Mouse (Mus musculus): ENCODE data around the gene Fgfr2. TPM values are rescaled to one million over a fixed set of nuclear protein-coding genes. Genes with fewer than 3 reads are reported as not detected.

Fgfr2 gene
- polyA plus RNA-seq, 2 experiments from 2014 or later = not detected

DNA sequence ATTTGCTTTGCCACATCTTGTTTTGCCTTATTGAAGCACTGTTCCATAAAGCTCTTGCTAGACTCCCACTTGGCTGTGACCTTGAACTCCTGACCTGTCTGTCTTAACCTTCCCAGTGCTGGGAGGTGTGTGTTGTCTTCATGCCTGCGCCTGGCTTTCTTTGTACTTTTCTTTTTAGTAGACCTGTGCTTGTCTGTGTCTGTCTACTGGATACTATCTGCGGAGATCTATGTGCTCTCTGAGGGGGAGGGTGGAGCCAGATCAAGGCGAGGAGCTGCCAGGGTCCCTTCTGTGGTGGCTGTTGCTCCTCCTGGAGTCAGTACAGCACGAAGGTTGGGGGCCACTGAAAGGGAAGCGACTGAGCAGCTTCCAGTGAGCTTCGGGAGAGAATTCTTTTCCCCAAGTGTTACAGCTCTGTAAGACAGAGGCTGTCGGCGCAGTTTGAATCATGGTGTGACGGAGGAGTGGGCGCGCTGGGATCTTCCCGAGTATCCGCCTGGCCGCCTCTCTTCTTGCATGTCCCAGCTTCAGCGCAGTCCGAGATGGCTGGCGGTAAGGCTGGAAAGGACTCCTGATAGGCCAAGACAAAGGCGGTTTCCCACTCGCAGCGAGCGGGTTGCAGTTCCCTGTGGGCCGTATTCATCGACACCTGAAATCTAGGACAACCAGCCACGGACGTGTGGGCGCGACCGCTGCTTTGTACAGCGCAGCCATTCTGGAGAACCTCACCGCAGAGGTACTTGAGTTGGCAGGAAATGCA lies 2356.6 kb downstream of the Fgfr2 start:
- no peak for ATAC-seq

DNA sequence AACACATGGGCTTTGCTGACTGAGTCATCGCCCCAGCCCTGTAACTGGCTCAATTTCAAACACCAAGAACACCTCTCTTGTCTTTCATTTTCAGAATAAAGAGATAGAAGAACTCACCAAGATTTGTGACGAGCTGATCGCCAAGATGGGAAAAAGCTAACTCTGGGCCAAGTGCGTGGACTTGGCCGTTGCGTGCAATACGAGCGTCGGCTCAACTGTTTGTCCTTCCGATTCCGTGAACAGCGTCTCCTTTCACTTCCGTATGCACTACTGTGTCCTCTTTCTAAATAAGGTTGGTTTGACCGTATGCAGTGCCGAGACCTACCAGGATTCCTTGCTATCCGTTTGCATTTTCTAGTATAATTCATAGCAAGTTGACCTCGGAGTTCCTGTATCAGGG lies 2359.0 kb downstream of the Fgfr2 start:
- no peak for ATAC-seq

DNA sequence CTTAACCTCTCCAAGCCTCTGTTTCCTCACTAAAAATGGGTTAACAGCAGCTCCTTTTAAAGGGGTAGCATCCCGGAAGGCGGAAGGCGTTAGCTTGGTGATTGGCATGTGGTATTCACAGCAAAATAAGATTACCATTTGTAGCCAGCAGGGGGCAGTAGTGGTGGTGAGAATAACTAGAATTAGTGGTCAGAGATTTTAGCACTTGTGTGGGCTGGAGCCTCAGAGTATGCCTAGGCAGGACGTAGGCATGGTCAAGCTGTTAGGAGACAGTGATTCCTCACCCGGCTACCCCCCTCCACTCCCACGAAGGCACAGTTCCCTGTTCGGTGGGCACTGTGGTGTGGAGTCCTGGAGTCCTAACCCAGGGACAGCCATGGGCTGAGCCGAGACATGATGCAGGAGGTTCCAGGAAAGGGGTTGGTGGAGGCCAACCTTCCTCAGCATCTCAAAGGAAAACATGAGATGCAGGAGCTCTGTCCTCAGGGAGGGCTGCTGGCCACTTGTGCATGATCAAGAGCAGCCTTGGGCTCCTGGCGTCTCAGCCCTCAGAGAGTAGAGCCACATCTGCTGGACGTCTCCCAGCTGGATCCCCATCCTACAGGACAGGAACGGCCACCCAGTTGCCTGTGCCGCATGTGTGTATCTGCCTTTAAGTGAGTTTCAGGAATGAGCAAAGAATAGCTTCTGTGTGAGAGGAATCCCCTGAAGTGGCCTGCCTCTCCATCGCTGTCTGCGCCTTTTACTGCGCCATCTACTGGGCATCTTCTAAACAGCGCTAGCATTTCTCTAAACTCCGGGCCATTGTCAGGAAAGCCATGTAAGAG lies 2360.9 kb downstream of the Fgfr2 start:
- peak; percentile 67 for ATAC-seq

DNA sequence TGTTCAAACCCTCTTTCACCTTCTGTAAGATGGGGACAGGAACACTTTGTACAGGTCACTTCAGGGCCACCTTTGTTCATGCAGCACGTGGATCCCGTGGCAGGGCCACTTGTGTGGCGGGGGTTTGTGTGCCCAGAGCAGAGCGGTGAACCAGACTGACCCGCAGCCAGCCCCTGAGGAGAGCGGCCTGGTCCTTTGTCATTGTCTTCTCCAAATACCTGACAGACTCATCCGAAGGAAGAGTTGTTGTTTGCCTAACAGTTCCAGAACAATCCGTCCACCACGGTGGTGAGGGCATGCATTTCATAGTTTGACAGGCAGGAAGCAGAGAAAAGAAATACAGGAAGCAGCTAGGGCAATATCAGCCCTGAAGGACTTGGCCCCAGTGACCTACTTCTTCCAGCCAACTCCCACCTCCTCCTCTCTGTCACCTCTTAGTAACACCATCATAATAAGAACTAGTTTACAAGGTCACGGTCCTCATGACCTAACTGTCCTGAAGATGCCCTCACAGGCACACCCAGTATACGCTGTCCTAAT lies 2365.8 kb downstream of the Fgfr2 start:
- ATAC-seq = no peak

DNA sequence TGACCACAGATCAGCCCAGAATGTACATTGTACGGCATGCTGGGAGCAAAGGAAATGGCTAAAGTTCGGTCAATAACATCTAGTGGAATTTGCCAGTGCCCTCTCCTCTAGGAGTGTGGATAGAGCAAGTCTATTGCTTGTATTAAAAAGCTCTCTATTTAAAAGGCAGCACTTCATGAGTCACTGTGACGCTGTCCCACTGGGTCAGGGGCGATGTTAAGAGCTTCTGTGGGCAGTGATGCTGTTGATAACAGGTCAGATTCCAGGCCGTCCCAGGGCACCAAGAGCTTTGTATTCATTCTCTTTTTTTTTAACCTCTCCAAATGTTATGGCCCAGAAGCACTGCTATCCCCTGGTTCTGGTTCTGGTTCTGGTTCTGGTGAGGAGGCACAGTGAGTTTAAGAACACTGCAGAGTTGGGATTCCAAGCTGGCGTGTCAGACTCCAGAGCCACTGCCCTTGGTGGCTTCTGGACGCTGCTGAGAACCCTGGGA lies 2366.8 kb downstream of the Fgfr2 start:
- ATAC-seq = no peak

DNA sequence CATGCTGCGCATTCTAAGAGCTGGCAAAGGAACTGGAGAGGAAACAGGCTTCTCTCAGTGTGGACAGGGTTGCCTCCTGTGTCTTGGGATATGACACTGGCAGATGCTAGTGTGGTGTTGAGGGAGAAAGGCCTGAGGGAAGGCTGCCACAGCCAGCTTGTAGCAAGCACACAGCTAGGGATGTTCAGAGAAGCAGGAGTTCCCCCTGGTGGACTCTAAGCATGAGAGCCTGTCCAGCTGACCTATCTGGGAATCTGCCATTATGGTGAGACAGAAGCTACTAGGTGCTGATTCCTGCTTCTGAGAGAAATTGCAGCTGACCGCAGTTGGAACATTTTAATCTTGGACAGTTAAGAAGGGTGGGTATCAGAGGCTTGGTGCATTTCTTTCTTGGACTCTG lies 2368.4 kb downstream of the Fgfr2 start:
- ATAC-seq = no peak

DNA sequence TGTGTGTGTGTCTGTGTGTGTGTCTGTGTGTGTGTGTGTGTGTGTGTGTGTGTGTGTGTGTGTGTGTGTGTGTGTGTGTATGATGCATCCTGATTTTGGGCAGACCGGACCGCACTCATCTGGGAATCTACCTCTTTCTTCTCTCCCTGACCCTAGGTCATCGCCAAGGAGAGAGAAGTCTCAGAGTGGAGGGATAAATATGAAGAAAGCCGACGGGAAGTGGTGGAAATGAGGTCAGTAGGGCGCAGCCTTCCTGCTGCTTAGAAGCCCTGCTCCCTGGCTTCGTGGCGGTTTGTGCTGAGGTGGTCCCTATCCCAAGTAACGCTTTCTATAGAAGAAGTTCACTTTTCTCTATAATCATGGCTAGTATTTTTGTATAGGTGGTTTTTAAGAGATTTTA lies 2371.5 kb downstream of the Fgfr2 start:
- ATAC-seq = no peak

DNA sequence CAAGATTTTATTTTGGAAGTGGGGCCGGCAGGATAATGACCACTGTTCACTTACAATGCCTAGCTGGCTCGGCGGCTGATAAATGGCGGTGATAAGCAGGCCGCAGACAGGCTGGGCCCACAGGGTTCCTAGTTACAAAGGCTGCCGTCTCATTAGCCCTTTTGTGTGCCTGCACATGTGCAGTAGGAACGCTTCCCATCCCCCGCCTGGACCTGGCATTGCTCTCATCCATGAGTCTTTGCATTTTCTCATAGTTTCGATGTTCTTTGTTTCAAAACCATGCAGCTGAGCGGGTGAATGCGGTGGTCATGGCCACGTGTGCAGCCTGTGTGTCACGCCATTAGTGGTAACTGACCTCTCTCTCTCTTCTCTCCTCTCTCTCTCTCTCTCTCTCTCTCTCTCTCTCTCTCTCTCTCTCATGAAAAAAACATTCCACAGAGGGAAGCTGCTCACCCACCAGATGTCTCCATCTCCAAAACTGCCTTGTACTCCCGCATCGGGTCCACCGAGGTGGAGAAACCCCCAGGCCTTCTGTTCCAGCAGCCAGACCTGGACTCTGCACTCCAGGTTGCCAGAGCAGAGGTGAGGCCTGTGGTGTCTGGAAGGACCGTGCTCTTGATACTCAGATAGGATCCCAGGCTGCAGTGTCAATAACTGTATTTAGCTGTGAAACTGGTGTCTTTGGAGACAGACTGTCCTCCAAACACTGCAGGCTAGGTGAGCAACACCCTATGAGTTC lies 2372.2 kb downstream of the Fgfr2 start:
- ATAC-seq = no peak

DNA sequence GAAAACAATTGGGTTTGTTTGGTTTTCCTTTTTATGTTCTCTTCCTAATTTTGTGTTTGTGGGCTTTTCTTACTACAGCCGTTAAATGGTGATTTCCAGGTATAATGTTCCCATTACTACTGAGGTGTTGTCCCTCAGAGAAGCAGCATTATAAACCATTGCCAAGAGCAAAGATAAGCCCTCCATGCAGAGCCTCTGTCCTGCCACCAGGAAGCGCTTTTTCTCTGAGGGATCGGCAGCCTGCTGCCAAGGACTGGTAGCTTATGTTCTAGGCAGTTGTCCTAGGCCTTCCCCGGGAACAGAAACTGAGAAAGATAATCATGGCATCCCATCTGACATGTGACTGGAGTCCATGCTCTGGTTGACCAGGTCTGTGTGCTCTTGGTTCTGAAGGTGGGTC lies 2374.0 kb downstream of the Fgfr2 start:
- no peak for ATAC-seq

DNA sequence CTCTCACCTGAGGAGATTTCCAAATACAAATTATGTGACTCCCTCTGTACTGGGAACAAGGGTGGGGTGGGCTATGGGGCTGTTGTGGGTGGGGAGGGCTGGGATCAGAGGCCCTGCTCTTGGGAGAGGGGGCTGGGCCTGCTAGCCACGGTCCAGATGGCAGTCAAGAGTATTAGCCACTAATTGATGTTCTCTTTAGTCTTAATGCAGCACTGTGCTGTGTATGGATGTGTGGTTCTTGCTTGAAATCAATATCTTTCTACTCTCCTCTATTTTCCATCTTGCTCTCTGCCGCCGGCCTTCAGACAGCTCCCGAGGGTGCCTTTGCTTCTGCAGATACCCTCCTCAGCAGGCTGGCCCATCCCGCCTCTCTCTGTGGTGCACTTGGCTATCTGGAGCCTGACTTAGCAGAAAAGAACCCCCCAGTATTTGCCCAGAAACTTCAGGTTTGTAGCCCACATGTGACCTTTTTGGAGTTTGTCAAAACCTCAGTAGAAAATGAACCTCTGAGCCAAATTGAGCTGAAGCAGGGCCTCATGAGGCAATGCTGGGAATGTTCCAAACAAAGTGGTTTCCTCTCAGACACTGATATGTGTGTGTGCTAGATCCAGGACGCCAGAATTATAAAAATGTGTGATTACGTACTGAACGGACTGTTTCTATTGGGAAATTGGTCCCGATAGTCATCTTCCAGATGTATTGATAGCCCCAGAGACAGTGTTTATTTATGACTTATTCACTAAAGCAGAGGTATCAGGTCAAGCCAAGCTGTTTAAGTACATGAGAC lies 2379.7 kb downstream of the Fgfr2 start:
- no peak for ATAC-seq

DNA sequence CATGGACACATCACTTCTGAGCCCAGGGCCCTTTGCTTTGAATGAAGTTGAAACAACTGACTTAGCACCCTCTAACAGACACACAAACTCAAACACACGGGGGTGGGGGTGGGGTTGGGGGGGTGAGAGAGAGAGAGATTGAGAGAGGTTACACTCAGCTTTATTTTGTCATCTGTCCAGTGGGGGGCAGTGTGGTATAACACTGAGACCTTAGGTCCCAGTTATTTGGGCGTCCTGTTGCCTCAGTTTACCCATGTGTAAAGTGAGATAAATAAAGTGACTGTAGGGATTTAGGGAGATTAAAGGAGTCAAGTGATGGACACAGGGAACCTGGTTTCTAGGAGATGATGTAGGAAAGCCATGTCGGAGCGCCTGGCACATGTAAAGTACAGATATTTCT lies 2382.1 kb downstream of the Fgfr2 start:
- no peak for ATAC-seq

DNA sequence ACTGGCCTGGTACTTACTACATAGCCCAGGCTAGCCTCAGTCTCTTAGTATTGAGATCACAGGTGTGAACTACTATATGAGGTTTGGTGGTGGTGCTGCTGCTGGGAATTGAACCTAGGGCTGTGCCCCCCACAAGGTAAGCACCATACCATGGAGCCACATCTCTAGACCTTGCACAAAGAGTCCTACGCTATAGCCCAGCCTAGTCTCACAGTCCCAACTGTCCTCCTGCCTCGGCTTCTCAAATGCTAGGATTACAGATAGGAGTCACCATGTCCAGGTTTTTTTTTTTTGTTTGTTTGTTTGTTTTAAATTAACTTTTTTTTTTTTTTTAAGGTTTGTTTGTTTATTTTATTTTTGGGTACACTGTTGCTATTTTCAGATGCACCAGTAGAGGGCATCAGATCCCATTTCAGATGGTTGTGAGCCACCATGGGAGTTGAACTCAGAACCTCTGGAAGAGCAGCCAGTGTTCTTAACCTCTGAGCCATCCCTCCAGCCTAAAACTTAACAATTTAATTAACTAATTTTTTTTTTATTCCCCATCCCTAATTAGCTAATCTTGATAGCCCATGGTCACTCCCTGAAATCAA lies 2388.9 kb downstream of the Fgfr2 start:
- ATAC-seq = no peak

DNA sequence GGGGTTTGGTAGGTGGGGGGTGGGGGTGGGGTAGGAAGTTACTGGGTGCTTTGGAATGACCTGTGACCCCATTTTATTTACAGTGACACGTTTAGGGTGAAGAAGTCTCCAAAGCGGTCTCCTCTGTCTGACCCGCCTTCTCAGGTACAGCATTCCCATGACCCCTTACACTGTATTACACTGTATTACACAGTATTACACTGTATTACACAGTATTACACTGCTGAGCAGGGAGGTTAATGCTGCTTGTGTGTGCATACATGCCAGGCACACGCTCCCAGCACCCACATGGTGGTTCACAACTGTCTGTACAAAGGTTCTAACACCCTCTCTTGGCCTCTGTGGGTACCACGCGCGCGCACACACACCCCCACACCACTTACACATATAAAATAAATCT lies 2389.7 kb downstream of the Fgfr2 start:
- ATAC-seq = no peak

DNA sequence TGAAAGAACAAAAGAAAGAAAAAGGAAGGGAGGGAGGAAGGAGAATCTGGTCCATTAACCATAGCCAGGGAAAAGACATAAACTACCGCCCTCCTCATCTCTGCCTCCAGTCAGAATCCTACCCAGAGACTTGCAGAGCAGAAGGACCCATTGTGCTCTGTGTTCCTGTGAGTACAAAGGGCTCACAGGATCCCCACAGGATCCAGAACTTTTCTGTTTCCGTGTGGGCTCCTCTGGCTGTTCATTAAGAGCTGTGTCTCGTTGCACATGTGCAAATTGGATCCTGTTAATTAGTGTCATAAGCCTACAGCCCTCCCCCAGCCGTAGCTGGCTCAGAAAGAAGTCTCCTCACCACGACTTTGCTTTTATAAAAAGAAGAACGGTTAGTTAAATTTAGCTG lies 2390.2 kb downstream of the Fgfr2 start:
- no peak for ATAC-seq

DNA sequence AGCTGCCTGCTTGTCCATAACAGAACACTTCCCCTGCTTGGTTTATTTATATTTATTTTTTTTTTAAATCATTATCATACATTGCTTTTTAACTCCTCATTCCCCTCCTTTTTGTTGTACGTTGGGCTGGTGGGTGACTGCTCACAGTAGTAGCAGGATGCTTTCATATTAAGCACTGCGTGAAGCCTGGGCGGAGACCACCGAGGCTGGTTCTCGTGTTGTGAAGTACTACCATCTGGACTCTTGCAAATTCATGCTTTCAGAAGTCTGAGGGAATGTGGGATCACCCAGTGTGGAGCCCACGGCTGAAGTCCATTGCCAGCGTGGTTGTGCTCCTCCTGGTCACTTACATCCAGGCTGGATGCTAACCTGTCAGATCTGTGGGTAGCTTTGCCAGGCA lies 2391.4 kb downstream of the Fgfr2 start:
- no peak for ATAC-seq

DNA sequence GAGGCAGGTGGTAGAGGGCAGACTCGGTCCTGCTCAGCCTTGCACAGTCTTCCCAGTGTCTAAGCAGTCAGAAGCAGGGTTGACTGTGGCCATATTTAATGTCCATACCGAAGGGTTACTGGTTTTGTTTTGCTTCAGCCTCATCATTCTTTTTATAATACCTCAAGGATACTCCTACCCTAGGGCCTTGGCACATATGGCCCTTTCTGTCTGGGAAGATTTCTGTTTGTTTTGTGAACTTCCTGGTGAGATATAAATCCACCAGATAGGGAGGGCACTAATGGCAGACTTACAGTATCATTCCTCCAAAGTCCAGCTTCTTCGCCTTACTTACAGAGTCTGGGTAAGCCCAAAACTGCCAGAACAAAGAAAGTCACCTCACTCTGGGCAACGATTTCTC lies 2395.6 kb downstream of the Fgfr2 start:
- ATAC-seq = no peak

DNA sequence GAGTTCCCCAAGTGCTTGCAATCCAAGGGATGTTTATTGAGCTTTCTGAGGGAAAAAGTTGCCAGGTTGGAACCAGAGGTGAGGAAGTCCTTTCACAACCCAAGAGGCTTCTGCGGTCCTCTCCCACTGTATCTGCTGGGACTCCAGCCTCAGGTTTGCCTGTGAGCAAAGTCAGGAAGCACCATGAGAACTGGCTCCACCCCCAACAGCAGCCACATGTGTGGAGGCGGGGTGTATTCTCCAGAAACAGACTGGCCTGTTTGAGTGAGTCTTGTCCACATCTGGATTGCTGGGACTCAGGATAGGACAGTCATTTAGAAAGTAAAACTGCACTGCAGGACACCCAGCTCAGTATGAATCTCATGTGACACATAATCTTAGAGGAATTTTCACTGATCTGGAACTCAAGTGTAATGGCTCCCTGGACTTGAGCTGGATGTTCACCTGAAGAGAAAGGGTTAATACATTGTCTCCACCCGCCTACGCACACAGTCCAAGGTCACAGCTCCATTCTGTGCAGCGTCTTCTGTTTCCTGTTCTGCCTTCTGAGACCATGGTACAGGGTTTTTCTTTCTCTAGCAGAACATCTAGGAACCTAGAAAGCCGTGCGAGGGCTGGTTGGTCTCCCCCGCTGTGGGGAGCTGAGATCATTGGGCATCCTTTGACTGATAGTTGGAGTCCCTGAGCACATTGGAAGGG lies 2396.3 kb downstream of the Fgfr2 start:
- ATAC-seq = peak; percentile 73

DNA sequence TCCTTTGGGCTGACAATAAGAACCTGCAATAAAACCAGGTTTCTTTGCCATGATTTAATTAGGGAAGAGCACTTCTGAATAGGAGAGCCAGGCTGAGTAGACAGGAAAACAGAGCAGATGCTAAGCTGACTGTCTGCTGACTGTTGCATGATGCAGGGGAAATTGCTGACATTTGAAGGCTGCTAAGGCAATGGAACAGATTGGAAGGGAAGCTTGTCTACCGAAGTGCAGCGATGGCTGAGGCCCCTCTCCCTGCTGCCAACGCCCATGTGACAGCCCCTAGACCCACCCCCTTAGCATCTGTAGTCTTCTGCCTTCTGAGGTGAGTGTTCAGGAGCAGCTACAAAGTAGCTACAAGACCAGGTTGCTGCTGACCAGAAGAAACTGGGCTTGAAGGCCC lies 2397.0 kb downstream of the Fgfr2 start:
- no peak for ATAC-seq

DNA sequence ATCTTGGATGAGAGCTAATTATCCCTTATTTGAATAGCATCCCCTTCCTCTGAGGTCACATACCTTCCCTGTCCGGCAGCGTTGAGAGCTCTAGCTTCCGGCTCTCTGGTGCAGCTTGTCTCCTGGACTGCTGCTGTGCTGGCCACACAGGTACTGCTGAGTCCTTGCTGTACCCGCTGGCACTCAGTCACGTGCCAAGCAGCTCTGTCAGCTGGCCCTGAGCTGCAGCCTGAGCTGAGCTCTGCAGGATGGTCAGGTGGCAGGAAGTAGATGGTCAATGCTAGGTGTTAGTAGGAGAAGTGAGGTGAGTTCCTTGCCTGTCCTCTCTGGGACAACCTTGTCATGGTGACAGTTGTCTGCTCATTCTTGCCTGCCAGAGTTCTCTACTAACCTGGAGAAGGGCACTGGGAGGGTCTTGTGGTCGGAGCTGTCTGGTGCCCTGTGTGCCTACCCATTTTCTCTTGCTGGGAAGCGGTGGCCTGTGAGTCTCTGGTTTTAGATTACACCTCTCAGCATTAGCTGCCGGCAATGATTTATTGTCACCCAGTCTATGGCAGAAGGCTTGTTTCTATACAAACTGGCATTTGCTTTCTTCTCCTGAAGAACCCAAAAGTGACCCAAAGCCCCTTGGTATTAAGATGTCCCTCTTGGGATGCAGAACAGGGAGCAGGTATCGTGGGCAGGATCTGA lies 2402.4 kb downstream of the Fgfr2 start:
- no peak for ATAC-seq

DNA sequence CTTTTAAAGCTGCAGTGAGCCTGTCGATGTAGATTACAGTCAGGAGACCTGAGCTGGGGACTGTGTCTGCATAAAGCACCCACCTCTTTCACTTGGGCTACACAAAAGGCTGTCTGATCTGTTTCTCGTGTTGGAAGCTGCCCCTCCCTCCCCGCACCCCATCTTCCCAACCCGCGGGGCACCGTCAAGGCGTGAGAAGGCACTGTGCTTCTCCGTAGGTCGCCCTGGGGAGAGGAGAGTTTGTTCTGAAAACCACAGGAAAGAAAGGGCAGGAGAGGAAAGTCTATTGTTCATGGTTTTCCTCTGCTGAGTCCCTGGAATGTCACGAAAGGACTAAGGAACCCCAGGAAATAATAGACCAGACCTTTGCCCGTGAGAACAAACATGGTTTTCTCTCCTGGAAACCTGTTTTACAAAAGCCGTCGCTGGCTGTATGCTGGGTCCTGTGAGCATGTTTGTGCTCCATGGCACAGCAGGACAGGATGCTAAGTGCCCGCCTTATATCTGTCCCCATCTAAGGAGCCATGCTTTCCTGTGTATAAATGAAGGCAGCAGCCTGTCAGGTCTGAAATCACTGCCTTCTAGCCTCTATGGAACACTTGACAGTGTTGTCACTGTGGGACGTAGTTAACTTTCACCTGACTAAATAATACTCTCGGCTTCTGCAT lies 2403.1 kb downstream of the Fgfr2 start:
- no peak for ATAC-seq

Measured in activated CD4-positive, CD25-positive, alpha-beta regulatory T cell, adult 4 months (primary cell).